Mouse (Mus musculus): ENCODE results near the gene Bivm.

The Bivm gene

GRCm38 (mm10) chr1:44118239-44119054, at the start of gene Bivm, which contains the start of gene Kdelc1:
Gene Bivm, plus strand, starts transcription at chr1:44118957.
Gene Kdelc1, minus strand, starts transcription at chr1:44118808.
- DNase-seq (ENCODE audit: low spot score in 2 of 2), result peak; percentile 61 to 67

DNA sequence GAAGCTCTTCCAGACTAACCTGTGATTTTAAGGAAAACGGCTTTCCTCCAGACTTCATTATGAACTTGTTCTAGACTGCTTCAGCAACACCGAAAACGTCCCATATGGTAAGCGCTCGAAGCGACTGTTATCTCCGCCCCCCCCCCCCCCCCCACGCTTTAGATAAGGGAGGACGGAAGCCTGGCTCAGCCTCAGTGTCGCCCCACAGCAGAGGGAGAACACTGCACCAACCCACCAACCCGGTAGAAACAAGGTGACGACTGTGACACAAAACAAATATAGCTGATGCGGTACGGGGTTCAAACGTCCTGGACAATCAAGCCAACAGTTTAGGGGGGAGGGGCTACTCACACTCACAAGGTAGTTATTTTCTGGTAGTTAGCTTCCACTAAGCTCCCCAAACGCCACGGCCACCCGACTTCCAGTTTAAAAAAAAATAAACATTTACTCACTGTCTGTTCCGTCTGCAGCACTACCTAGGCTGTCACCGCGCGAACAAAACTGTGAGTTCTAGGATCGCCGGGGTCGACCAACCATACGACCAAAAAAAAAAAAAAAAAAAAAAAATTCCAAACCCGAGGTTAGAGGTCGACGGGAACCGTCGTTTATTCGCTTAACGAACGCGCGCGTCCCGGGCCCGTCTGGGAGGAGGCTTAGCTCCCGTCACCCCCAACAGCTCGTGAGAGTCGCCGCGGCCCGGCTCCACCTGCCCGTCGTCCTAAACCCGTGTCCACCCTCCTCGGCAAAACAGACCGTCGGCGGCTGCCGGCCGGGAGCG, 17.1 kb upstream of the Bivm start:
- DNase-seq (ENCODE audit: low spot score in 2 of 2), result peak; percentile 28 to 44

- DNase-seq (ENCODE audit: low spot score in 2 of 2), result peak; percentile 76 to 86
These were observed 16.5 kb upstream of the Bivm start, which contains the start of gene Tex30 for GRCm38 (mm10) chr1:44102259-44102717. Gene Tex30, minus strand, starts transcription at chr1:44102441.

- DNase-seq (ENCODE audit: low spot score in 2 of 2), result no peak
These were observed 15.8 kb upstream of the Bivm start for GRCm38 (mm10) chr1:44102939-44103338.

- no peak for DNase-seq (ENCODE audit: low spot score in 2 of 2)
These were observed 1.2 kb upstream of the Bivm start for GRCm38 (mm10) chr1:44117571-44117970.

DNA sequence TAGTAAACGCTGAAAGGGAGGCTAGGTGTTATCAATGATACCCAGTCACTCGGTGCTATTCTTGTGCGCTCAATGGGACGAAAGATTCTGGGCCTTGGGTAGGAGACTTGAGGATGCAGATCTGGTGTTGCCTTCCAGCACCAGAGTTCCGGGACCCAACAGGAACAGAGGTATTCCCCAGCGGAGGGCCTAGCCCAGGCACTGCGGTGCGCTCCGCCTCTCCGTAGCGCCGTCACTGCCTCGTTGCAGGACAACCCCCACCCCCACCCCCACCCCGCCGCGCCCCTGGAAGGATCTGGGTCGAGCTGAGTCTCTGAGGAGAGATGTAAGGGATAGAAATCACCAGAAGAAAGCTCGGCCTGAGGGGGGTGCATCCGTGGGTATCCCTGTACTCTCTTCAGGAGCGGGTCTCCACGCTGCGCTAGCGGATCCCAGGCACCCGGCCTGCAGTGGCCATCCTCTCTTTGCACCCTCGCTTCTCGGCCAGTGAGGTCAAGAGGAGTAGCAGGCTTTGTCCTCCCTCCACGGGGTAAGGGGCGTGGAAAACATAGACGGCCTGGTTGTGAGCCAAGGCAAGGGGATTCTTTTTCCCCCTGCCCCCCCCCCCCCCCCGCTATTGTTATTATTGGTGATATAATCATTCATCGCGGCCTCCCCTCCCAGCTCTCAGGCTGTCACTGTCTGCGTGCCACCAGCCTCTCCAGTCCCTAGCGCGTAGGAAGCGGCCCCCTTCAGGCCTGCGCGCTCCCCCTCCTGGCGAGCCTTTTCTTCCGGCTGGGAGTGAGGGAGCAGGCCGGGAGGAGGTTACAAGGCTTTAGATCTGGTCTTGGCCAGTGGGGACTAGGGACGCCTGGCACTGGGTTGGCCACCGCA, 680 bp downstream of the Bivm start:
- peak in 1 of 2 experiments; percentile 12 for DNase-seq (ENCODE audit: low spot score in 2 of 2)

GRCm38 (mm10) chr1:44120074-44120406, 1.3 kb downstream of the Bivm start:
- DNase-seq (ENCODE audit: low spot score in 2 of 2), result no peak

GRCm38 (mm10) chr1:44122256-44122655, 3.5 kb downstream of the Bivm start:
- peak; percentile 14 to 24 for DNase-seq (ENCODE audit: low spot score in 2 of 2)

GRCm38 (mm10) chr1:44125590-44125989, 6.8 kb downstream of the Bivm start:
- DNase-seq (ENCODE audit: low spot score in 2 of 2), result no peak

DNA sequence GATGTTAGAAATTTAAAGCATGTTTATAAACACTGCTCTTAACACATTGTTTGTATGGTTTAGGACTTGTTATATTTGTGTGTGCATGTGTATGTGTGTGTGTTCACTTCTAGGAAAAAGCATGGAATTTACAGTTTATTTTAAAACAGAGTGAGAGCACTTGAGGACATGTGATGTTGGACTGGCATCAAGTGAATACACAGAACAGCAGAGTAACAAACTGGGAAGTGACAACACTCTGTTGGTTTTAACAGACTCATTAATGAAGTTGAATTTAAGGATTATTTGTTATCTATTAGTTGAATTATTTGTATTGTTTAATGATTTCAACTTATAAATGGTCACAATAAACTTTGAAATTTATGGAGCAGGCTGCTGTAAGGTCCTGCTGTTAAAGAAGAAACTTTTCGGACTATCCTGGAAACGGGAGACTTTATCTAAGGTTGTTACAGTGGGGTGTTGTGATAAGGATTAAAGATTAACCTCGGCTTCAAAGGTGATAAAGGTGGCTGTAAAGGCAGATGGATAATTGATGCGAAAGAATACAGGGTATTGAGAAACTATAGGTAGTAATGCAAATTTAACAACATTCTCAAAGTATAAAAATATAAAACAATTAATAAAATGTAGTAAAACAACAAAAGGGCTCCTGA, 11.3 kb downstream of the Bivm start:
- DNase-seq (ENCODE audit: low spot score in 2 of 2), result no peak

GRCm38 (mm10) chr1:44140232-44140631, 21.5 kb downstream of the Bivm start:
- no peak for DNase-seq (ENCODE audit: low spot score in 2 of 2)

DNA sequence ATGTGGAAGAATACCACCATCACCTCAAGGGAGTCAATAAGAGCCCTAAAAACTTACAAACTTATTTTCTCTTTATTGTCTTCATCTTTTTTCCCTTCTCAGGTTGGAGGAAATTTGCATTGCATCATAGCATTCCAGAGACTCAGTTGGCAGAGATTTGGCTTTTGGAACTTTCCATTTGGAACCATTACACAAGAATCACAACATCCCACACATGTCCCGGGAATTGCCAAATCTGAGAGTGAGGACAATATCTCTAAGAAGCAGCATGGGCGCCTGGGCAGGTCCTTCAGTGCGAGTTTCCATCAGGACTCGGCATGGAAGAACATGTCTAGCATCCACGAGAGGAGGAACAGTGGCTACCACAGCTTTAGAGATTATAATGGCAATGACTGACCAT, 24.0 kb downstream of the Bivm start:
- DNase-seq (ENCODE audit: low spot score in 2 of 2), result no peak

DNA sequence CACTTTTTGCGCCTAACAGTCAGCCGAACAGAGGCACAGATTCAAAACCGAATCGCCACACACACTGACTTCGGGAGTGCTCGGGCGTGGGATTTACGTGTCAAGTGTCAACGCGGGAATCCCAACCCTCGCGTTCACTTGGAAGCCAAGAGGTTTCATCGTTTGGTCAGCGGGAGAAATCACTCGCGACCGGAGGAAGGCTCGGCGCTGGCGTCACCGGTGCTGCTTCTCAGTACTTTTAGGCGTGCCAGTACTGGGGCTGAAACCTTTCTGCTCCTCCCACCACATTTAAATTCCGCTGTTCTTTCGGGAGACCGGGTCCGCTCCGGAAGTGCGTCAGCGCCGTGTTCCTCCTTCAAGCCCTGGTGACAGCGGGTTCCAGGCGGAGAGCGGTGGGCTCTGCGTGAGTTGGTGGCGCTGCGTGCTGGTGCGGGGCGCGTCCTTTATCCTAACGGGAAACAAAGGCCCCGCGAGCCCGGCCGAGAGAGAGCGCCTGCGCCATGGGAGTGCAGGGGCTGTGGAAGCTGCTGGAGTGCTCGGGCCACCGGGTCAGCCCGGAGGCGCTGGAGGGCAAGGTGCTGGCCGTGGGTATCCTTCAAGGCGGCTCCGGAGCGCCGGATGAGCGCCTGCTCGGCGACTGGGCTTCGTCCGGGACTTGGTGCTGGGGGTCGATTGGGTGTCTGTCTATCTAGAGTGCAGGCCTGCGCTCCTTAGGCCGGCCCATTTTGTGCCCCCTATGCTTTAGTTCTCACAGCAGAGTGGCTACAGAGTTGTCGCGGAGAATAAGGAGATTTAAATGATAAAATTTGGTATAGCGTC, 29.0 kb downstream of the Bivm start, which contains the start of gene Ercc5:
Gene Ercc5, plus strand, starts transcription at position 182 of the 819 bp plus-strand sequence.
- DNase-seq (ENCODE audit: low spot score in 2 of 2), result peak; percentile 47 to 64

GRCm38 (mm10) chr1:44148706-44149105, 29.9 kb downstream of the Bivm start:
- no peak for DNase-seq (ENCODE audit: low spot score in 2 of 2)

DNA sequence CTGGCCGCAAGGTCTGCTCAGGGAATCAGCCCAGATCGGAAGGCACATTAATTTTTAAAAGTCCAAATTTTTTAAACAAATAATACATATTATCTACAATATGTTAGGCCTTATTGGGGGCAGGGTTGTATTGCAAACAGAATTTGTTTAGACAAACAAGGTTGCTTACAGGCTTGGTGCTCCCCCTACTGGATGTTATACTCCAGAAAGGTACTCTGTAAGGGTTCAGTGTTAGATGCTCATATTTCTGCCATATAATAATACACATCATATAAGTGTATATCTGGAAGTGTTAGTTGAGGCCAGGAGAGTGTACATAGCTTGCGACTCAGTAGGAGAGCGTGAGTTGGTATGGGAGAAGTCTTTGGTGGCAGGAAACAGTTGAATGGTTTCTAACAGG, 36.5 kb downstream of the Bivm start:
- peak in 1 of 2 experiments; percentile 10 for DNase-seq (ENCODE audit: low spot score in 2 of 2)

- no peak for DNase-seq (ENCODE audit: low spot score in 2 of 2)
These were observed 39.6 kb downstream of the Bivm start for GRCm38 (mm10) chr1:44158317-44158716.

DNA sequence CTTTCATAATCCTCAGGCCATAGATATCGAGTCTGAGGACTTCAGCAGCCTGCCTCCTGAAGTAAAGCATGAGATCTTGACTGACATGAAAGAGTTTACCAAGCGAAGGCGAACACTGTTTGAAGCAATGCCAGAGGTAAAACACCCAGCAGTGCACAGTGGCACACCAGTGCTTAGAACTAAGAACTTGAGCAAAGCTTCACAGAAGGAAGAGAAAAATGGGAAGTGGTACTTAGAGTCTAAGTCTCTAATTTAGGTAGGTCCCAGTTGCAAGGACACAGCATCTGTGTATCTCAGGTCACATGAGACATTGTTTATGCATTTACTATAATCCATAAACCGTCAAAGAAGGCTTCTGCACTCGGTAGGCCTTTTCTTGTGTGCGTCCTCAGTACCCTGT, 43.1 kb downstream of the Bivm start:
- no peak for DNase-seq (ENCODE audit: low spot score in 2 of 2)

DNA sequence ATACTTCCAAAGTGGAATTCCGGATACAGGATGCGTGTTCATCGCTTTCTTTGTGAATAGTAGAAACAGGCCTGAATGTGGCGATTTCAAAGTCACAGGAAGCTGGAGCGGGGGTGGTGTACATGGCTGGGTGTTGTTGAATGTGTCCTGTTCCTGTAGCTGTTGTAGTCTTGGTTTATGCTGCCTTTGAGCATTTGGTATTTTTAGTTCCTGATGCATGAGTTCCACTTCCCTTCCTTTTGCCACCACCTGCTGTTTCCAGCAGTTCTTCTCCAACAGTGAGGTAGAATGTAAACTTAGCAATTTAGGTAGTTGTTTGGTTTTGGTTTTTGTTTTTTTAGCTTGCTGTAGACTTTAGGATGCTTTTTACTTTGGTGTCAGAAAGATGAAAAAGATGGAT, 43.6 kb downstream of the Bivm start:
- no peak for DNase-seq (ENCODE audit: low spot score in 2 of 2)

GRCm38 (mm10) chr1:44167859-44168383, 49.2 kb downstream of the Bivm start:
- no peak for DNase-seq (ENCODE audit: low spot score in 2 of 2)

GRCm38 (mm10) chr1:44172656-44173055, 53.9 kb downstream of the Bivm start:
- no peak for DNase-seq (ENCODE audit: low spot score in 2 of 2)

Measured in natural killer cell, adult 2 months (primary cell).